Mouse (Mus musculus) left cerebral cortex, postnatal 4 days (tissue): ENCODE measurements around the gene Gm6583. TPM values are rescaled to one million over a fixed set of nuclear protein-coding genes. Genes with fewer than 3 reads are reported as not detected.

Source experiments
- DNase-seq: peaks from one replicate; pipeline ENCODE4 v3.0.0-alpha.2; 2022
- intact Hi-C: fragments of 180-260 bp; cut with DNase I; formaldehyde crosslinking; loops from one replicate; pipeline ENCODE4 v1.15.1; 2025
- total RNA-seq, 2 experiments: library from RNA; stranded (reverse); gene quantifications; 2 replicates each; pipeline ENCODE4 v1.2.3; 2021

The Gm6583 gene
- total RNA-seq, 2 experiments from 2014 or later, result not detected

DNA sequence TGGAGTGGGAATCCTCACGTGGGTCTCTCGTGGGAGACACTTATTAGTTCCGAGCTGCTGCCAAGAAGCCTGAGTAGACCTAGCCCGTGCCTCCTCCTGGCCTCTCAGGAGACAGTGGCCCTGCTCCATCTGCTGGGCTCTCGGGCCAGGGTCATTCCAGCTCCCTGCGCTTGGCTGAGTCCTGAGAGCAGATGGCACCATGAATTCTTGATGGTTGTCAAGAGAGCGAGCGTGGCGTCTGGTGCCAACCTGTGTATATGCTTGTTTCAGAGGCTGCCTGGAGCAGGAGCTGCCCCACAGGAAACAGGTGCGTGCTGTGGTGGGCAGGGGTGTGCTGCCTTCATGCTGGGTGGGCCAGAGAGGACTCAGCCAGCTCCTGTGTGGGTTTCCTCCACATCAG lies 12.8 kb upstream of the Gm6583 start:
- intact Hi-C loops, result no loop called here
- DNase-seq, result peak; percentile 92

DNA sequence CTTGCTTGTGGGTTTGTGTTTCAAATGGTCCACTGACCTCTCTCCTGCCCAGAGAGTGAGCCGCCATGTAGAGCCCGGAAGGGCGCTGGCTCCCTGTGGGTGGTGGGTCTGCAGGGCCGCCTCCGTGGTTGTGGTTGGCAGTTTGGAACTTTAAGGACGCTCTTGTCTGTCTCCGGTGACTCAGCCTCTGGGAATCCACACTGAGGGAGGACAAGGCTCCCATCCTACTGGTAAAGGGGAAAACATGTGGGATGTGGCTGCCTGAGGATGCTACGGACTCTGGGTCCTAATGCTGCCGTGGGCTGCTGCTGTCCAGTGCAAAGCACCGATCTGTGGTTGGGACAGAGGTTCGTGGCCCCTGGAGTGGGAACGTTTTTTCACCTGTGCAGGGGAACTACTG lies 12.1 kb upstream of the Gm6583 start:
- DNase-seq, result no peak
- intact Hi-C loops, result no loop called here

DNA sequence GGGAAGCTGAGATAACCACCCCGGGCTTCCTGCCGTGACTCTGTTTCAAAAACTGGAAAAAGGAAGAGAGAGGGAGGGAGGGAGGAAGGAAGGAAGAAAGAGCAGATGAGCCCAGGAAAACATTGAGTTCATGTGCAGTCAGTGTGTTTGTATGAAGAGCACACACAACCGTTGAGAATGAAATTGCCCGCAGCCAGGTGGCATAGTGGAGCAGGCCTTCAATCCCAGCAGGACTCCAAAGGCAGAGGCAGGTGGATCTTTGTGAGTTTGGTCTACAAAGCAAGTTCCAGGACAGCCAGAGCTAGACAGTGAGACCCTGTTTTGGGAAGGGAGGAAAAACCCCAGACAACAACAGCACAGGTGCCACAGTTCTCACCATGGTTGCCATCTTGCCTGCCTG lies 11.5 kb upstream of the Gm6583 start:
- no peak for DNase-seq
- intact Hi-C loops, result no loop called here

DNA sequence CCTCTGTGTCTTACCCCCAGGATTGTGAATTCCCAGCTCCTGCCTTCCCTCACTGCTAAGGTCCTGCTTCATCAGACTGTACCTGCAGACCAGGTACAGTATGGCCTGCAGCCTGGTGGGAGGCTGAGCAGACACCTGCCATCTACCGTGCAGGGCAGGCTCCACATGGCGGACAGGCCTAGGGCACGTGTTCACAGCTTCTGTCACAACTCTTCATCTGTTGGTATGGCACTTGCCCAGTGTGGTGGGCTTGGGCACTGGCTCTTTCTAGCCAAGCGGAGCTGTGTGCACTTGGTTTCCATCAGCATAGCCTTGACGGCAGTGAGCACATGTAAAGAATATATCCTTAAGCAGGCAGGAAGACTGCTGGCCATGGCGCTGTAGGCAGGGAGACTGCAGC lies 11.0 kb upstream of the Gm6583 start:
- DNase-seq, result no peak
- intact Hi-C loops, result no loop called here

DNA sequence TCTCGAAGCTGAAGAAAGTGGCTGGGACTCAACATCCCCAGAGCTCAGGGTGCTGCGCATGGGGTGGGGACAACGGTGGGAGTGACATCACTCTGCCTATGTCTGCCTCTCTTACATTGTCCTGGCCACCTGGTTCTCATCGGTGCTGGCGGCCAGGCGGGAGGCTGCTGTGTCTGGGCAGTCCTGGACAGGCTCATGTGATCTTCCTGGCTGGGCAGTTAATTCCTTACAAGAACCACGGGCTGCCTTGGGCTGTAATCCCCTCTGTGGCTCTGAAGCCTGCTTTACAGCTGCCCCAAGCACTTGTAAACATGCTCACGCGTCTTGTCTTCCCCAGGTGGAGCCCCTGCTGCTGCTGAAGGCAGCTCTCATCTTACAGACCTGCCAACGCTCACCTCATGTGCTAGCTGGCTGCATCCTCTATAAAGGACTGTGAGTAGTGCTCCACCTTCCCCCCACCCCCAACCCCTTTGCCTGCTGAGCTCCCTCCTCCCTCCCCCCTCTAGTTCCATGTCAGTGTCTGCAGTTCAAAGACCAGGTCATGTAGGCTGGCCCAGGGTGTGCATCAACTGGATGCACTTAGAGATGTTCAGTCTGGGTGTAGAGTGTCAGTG lies 8.5 kb upstream of the Gm6583 start:
- intact Hi-C loops, result no loop called here

DNA sequence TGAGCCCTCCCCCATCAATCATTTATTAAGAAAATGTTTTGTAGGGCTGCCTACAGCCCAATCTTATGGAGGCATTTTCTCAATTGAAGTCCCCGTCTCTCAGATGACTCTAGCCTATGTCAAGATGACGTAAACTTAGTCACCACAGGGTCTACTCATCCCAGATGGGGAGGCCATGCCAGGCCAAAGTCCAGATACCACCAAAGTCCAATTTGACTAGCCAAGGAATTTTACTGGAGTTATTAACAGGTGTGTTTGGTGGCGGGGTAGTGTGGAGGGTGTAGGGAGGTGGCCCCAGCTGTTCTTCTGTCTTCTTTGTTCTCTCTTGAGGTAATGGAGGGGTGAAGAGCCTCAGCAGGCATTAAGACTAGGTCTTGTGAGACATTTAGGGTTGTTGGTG lies 4.2 kb upstream of the Gm6583 start:
- no peak for DNase-seq
- intact Hi-C loops, result no loop called here

More for the DNA sequence above, 8.5 kb upstream of the Gm6583 start:
- DNase-seq, result no peak

DNA sequence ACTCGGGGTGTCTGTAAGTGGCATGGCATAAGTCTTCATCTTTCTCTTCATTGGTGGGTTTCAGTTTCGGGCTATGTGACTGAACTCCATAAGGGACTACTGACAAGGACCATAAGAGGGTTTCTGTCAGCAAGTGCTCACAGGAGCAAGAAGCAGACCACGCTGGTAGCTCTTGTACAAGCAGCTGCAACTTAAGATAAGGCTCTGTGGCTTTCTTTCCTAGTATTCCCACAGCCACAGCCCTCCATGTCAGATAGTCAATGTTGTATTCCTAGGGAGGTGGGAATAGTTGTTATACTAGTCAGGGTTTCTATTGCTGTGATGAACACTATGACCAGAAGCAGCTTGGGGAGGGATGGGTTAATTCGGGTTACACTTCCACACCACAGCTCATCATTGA lies 3.7 kb upstream of the Gm6583 start:
- intact Hi-C loops, result no loop called here
- no peak for DNase-seq

DNA sequence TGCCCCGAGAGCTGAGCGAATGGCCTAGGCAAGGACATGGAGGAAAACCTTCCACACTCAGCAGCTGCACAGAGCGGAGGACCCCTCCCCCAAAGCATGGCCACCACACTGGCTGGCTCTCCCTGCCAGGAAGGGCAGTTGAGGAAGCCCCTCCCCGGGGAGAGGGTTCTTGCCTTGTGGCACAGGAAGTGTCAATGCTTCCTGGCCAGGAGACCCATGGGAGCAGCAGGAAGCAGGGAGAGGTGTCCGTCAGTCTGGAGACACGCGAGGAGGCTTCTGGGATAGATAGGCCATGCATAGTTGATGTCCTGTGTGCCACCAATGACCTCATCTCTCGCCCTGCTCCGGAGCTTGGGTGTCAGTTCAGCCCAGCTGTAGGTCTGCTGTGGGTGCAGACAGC lies 489 bp upstream of the Gm6583 start:
- intact Hi-C loops, result no loop called here
- DNase-seq, result no peak

DNA sequence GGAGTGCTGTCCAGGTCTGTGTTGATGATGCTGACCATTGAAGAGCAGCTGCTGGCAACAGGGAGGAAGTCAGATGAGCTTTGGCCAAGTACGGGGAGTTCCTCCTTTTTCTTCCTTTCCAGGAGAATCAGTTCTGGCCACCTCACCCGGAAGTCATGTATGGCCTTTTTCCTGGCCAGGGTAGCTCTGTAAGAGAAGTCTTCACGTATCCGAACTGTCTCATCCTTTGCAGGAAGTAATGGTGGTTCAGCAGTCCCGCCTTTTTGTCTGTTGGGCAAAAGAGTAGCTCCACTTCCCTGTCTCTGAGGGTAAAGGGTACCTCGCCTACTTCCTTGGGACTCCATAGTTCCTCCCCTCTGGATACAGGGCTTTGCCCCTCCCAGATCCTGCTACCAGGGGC lies 340 bp downstream of the Gm6583 start:
- intact Hi-C loops, result no loop called here
- DNase-seq, result no peak

DNA sequence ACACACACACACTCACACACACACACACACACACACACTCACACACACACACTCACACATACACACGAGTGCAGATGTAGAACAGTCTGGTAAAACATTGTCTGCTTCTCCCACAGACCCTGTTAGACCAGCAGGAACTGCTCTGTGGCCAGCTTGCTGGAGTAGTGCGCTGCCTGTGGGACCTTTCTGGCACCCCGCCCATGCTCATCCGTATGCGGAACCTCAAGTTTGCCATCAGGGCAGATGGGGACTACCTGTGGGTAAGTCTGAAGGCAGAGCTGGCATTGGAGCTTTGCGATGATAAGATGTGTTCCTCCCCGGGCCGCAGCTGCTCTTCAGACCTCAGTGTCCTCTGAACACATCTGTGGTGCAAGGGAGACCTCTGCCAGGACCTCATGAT lies 6.7 kb downstream of the Gm6583 start:
- intact Hi-C loops, result no loop called here

DNA sequence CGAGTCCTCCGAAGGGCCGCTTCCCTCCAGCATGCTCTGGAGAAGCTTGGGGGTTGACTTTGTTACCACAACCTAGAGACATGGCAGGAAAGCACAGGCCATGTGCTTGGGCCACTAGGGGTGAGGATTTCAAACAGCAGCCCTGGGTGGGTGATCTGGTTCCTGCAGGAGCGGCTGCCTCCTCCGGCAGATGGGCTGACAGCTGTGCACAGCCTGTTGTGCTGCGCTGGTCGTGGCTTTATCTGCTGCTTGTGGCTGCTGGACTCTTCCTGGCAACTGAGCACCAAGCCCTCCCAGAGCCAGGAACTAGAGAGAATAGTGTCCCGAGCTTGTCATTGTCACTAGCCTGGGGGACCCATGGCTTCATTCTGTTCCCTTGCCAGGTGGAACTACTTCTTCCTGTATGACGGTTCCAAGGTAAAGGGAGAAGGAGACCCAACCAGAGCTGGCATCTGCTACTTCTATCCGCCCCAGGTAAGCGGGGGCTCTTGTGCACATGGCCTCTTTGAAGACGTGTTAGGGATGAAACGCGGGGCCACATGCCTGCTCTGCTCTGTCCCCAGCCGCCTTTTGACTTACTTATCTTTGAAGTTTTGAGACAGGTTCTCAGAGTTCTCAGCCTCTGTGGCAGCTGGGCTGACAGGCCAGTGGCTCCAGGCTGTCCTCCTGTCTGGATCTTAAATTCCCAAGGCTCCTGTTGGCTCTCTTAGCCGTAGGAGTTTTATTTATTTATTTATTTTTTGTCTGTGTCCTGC lies 9.4 kb downstream of the Gm6583 start:
- DNase-seq, result no peak

More for the DNA sequence above, 6.7 kb downstream of the Gm6583 start:
- DNase-seq, result peak; percentile 70

DNA sequence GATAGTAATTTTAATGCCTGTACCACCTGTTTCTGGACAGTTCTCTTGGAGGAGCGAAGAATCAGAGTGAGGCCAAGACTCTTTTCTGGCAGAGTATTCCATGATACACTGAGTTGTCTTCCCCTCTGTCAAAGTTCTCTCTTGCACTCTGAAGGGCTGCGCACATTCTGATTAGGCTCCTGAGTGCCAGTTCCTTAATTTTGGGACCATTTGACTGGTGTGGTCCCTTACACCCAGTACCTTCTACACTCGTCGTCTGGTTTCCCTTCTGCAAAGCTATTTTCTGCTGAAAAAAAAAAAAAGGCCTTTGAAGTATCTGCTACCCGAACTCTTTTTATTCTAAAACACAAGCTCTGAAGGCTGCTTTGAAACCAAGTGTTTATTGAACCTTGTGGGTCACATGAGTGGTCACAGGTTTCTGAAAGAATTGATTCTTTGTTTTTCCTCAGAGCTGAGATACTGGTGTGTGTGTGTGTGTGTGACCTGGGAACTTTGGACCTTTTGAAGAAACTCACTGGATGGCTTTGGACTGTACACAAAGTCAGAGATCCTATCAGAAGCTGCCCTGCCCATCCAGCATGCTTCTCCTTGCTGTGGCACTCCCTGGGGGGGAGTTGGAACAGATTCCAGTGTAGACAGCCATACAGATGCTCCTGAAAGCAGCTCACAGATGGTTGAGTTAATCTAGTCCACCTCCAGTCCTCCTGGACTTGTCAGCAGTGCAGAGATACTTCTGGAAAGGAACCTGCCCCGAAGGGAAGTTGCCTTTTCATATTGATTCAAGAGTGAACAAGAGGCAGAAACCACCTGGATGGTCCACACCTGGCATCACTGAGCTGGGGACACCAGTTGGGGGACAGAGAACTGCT lies 11.5 kb downstream of the Gm6583 start:
- peak; percentile 30 for DNase-seq
- intact Hi-C loops, result no loop called here

More for the DNA sequence above, 9.4 kb downstream of the Gm6583 start:
- intact Hi-C loops, result no loop called here

DNA sequence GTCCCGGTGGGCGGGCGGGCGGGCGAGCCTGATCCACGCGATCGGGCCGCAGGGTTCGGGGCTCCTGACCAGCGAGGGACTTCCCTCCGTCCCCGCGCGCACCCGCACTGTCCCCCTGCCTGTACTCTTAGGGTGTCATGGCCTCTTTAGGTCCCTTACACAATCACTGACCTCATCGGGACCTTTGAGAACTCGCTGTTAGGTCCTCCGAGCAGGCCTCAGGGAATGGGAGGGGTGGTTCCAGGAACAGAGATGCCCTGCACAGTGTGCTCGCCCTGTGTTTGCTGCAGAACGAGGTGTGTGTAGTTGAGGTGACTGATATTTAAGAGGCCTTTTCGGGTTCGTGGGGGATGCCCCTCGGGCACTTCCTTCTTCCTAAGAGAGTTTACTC lies 12.6 kb downstream of the Gm6583 start:
- no peak for DNase-seq
- intact Hi-C loops, result loop anchor here (2.0 kb wide), 1 partner anchor 16 kb away; the partner anchor contains the start of gene Tfip11

DNA sequence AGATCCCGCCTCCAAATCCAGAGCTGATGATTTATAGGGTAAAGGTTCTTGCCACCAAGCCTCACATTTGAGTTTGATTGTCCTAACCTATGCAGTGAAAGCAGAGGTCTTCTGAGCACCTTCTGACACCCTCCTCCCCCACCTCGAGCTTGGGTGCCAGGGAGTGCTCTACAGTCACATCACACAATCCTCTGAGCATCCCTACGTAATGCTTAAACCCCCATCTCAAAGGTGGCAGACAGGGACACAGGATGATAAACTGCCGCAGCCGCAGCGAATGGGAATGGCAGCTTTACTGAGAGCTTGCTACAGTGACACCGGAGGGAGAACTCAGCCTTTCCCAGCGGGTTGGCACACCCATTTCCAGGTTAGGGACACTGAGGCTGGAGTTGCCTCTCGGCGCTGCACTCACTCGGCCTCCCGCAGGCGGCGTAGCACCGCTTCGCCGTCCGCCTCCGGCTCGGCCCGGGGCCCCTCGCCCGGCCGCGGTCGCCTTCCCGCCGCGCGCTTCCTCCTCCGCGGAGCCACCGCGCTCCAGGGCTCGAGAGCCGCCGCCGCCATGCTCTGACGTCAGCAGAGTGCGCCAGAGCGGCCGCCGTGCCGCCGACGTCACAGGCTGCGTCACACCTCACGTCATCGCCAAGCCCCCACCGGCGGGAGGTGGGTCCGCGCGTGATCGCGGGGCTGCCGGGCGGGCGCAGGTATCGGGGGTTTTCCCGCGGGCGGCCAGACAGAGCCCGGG lies 13.2 kb downstream of the Gm6583 start, which contains the start of the genes Srrd and Hps4:
Gene Srrd, minus strand, starts transcription at position 578 of the 742 bp plus-strand sequence.
Gene Hps4, plus strand, starts transcription at position 621 of the 742 bp plus-strand sequence.
- intact Hi-C loops, result loop anchor here (2.0 kb wide), 1 partner anchor 16 kb away; the partner anchor contains the start of gene Tfip11
- peak; percentile 87 for DNase-seq

DNA sequence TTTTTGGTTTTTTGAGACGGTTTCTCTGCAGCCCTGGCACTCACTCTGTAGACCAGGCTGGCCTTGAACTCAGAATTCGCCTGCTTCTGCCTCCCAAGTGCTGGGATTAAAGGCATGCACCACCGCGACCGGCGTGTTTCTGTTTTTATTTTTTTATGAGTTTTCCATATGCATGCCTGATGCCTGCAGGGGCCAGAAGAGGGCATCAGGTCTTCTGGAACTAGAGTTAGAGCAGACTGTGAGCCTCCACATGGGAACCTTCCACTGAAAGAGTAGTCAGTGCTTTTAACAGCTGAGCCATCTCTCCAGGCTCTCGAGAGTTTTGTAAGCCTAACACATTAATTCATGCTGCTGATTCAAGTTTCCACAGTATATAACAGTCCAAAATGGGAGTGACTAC lies 16.6 kb downstream of the Gm6583 start:
- DNase-seq, result no peak
- intact Hi-C loops, result loop anchor here (5.0 to 10.0 kb wide), 2 partner anchors 86 to 97 kb away; no protein-coding TSS in a partner anchor

DNA sequence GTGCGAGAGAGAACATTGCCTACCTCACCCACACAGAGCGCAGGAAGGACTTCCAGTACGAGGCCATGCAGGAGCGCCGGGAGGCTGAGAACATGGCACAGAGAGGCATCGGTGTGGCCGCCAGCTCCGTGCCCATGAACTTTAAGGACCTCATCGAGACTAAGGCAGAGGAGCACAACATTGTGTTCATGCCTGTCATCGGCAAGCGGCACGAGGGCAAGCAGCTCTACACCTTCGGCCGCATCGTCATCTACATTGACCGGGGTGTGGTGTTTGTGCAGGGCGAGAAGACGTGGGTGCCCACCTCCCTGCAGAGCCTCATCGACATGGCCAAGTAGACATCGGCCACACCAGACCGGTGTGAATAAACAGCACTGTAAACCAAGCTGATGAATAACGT lies 18.8 kb downstream of the Gm6583 start:
- intact Hi-C loops, result loop anchor here (5.0 to 10.0 kb wide), 2 partner anchors 88 to 95 kb away; no protein-coding TSS in a partner anchor
- DNase-seq, result no peak

DNA sequence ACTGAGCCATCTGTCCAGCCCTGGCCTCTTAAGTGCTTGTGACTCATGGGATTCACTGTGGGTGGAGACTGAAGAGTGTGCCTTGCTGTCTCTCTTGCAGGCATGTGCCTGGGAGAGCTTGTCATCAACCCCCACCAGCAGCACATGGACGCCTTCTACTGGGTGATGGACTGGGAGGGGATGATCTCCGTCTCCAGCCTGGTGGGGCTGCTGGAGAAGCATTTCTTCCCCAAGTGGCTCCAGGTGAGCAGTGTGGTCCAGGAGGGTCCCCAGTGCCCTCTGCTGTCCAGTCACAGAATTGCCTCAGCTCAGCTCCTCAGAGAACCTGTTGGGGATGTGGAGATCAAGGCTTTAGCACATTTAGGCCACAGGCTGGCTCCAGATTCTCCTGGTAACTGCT lies 20.4 kb downstream of the Gm6583 start:
- intact Hi-C loops, result loop anchor here (5.0 to 10.0 kb wide), 2 partner anchors 89 to 93 kb away; no protein-coding TSS in a partner anchor

DNA sequence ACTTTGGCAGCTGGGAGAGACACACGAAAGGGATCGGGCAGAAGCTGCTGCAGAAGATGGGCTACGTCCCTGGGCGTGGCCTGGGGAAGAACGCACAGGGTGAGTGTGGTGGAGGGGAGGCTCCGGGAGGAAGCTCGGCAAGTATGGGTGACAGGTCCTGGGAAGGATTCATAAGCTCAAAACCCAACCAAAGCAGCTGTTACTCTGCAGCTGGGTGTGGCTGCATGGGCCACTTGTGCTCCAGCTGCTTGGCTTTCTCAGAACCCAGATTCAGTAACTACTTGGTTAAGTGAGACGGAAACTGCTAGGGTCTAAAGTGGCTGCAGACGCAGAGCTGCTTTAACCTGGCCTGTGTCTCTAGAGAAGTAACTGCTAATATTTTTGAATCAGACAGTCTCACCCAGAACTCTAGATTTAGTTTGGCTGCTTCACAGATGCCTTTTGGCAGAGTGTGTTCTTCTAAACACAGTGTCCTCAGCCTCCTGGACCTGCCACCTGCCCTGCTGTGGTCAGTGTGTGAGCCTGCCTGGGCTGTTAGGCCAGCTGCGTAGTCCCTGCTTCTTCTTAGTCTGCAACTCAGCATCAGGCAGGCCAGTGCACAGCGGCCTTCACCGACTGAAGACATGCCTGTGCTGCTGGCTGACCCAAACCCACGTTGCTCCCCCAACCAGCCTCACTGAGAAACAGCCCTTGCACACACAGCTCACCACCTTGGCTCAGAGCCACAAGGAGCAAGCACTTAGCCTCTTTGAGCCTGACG lies 25.8 kb downstream of the Gm6583 start:
- no peak for DNase-seq
- intact Hi-C loops, result loop anchor here (10.0 kb wide), 2 partner anchors 95 to 105 kb away; no protein-coding TSS in a partner anchor

More for the DNA sequence above, 20.4 kb downstream of the Gm6583 start:
- peak; percentile 58 for DNase-seq

DNA sequence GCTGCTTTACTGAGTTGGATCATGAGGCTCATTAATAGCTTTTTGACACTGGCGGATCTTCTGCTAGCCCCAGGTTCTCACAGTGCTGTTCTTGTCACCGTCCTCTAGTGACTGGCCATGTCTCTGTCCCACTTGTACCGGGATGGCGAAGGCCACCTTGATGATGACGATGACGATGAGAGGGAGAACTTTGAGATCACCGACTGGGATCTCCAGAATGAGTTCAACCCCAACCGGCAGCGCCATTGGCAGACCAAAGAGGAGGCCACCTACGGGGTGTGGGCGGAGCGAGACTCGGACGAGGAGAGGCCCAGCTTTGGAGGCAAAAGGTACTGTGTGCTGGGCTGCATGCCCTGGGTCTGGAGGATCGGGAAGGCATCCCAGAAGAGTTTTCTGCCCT lies 28.0 kb downstream of the Gm6583 start:
- DNase-seq, result no peak
- intact Hi-C loops, result loop anchor here (2.0 to 10.0 kb wide), 2 partner anchors 15 to 103 kb away; partner anchors contain the start of genes Hps4 and Srrd
